Mouse (Mus musculus) ovary, adult 18-20 months (tissue): ENCODE results near the gene Fgf12.

Experiments used
- DNase-seq: peaks from one replicate; pipeline ENCODE4 v3.0.0; 2022; ENCODE audit warnings: low spot score, mixed read lengths

The Fgf12 gene

GRCm38 (mm10) chr16:28476651-28477050 is 276.2 kb downstream of the Fgf12 start:
- DNase-seq, result no peak

GRCm38 (mm10) chr16:28475553-28475952 is 277.3 kb downstream of the Fgf12 start:
- DNase-seq, result no peak

GRCm38 (mm10) chr16:28454821-28455220 is 298.0 kb downstream of the Fgf12 start:
- DNase-seq, result no peak

- no peak for DNase-seq
Observed at GRCm38 (mm10) chr16:28447114-28447455, 305.8 kb downstream of the Fgf12 start.

GRCm38 (mm10) chr16:28446334-28447113 is 306.3 kb downstream of the Fgf12 start:
- DNase-seq, result peak; percentile 1

GRCm38 (mm10) chr16:28445800-28446333 is 307.0 kb downstream of the Fgf12 start:
- DNase-seq, result no peak

GRCm38 (mm10) chr16:28444993-28445799 is 307.7 kb downstream of the Fgf12 start:
- DNase-seq, result peak; percentile 2

- no peak for DNase-seq
Observed at GRCm38 (mm10) chr16:28421617-28422016, 331.3 kb downstream of the Fgf12 start.

- no peak for DNase-seq
Observed at GRCm38 (mm10) chr16:28419693-28420299, 333.1 kb downstream of the Fgf12 start.

GRCm38 (mm10) chr16:28411210-28411817 is 341.6 kb downstream of the Fgf12 start:
- DNase-seq, result no peak

- no peak for DNase-seq
Observed at GRCm38 (mm10) chr16:28408294-28408693, 344.6 kb downstream of the Fgf12 start.

- DNase-seq, result no peak
Observed at GRCm38 (mm10) chr16:28407892-28408291, 345.0 kb downstream of the Fgf12 start.

GRCm38 (mm10) chr16:28404156-28404555 is 348.7 kb downstream of the Fgf12 start:
- no peak for DNase-seq

GRCm38 (mm10) chr16:28402701-28403100 is 350.2 kb downstream of the Fgf12 start:
- DNase-seq, result no peak

- no peak for DNase-seq
Observed at GRCm38 (mm10) chr16:28391283-28391682, 361.6 kb downstream of the Fgf12 start.

- DNase-seq, result no peak
Observed at GRCm38 (mm10) chr16:28389114-28389513, 363.8 kb downstream of the Fgf12 start.

GRCm38 (mm10) chr16:28374790-28375189 is 378.1 kb downstream of the Fgf12 start:
- no peak for DNase-seq

GRCm38 (mm10) chr16:28373311-28373710 is 379.6 kb downstream of the Fgf12 start:
- no peak for DNase-seq

GRCm38 (mm10) chr16:28350624-28351023 is 402.2 kb downstream of the Fgf12 start:
- DNase-seq, result no peak

- DNase-seq, result no peak
Observed at GRCm38 (mm10) chr16:28345323-28345722, 407.5 kb downstream of the Fgf12 start.

- no peak for DNase-seq
Observed at GRCm38 (mm10) chr16:28337930-28338329, 414.9 kb downstream of the Fgf12 start.

- no peak for DNase-seq
Observed at GRCm38 (mm10) chr16:28336700-28337099, 416.2 kb downstream of the Fgf12 start.
